Mouse (Mus musculus): Measurements from ENCODE around the gene Pak4.

GRCm38 (mm10) chr7:28597642-28598446 lies at the start of gene Pak4, which contains the start of gene Samd4b:
- TF ChIP-seq POLR2A (IDR thresholded peaks at IDR 0.05; ENCODE audit: control insufficient read depth, extremely low read depth, insufficient read depth, low read length, poor library complexity), result peak; percentile 73; the same call in 1 of the 2 replicates
- 0 out of 2 replicates have a peak, but pooled peaks have one; percentile 24 for TF ChIP-seq CTCF (IDR thresholded peaks at IDR 0.05; ENCODE audit: borderline replicate concordance, control insufficient read depth, extremely low read depth, insufficient read depth, low read length, poor library complexity)

Measured in thymus, adult 2 months (tissue).